Mouse (Mus musculus) heart, embryonic 14.5 days (tissue): ENCODE results near the gene Avpi1. TPM values are rescaled to one million over a fixed set of nuclear protein-coding genes. Genes with fewer than 3 reads are reported as not detected.

Experiments used
- ATAC-seq: fragments of 200-750 bp; cut with Nextera tagmentation; 2 replicates; pipeline ENCODE4 v1.8.0; 2017; ENCODE audit warnings: low read depth, moderate TSS enrichment; ENCODE audit not compliant: insufficient number of reproducible peaks, insufficient read depth, low FRiP score
- H3K27ac ChIP-seq, 2 experiments: fragments of 200-500 bp in 1 of 2; fragments of 300-500 bp in 1 of 2; sonication (generic) in 1 of 2; replicated peaks in 1 of 2; 2 replicates each; pipeline ENCODE4 v1.5.1; 2012 to 2014; ENCODE audit warnings: low read depth in 2 of 2, low read length in 2 of 2, control low read depth in 1 of 2, mild to moderate bottlenecking in 1 of 2, mixed read lengths in 1 of 2; ENCODE audit not compliant: control insufficient read depth in 1 of 2, insufficient read depth in 1 of 2
- H3K27me3 ChIP-seq: fragments of 300-500 bp; sonication (generic); 2 replicates; pipeline ENCODE4 v1.6.1; 2014; ENCODE audit warnings: mild to moderate bottlenecking, low read length, control low read depth; ENCODE audit not compliant: control insufficient read depth, insufficient read depth
- H3K36me3 ChIP-seq: fragments of 300-500 bp; sonication (generic); 2 replicates; pipeline ENCODE4 v1.6.1; 2014; ENCODE audit warnings: mild to moderate bottlenecking, control low read depth, low read length, mixed read lengths; ENCODE audit not compliant: control insufficient read depth, insufficient read depth
- H3K4me1 ChIP-seq, 2 experiments: fragments of 200-500 bp in 1 of 2; fragments of 300-500 bp in 1 of 2; sonication (generic) in 1 of 2; 2 replicates each; pipeline ENCODE4 v1.6.1; 2012 to 2014; ENCODE audit warnings: low read length in 2 of 2, control low read depth in 1 of 2, mixed read lengths in 1 of 2; ENCODE audit not compliant: control insufficient read depth in 2 of 2, insufficient read depth in 2 of 2
- H3K4me2 ChIP-seq: fragments of 300-500 bp; sonication (generic); 2 replicates; pipeline ENCODE4 v1.6.1; 2014; ENCODE audit warnings: mild to moderate bottlenecking, low read length
- H3K4me3 ChIP-seq, 2 experiments: fragments of 200-500 bp in 1 of 2; fragments of 300-500 bp in 1 of 2; sonication (generic) in 1 of 2; 2 replicates each; pipeline ENCODE4 v1.5.1; 2012 to 2014; ENCODE audit warnings: low read length in 2 of 2, mild to moderate bottlenecking in 2 of 2, control low read depth in 1 of 2, low read depth in 1 of 2, moderate library complexity in 1 of 2; ENCODE audit not compliant: control insufficient read depth in 1 of 2, insufficient read depth in 1 of 2
- H3K9ac ChIP-seq: fragments of 300-500 bp; sonication (generic); 2 replicates; pipeline ENCODE4 v1.6.1; 2014; ENCODE audit warnings: mild to moderate bottlenecking, low read length
- H3K9me3 ChIP-seq: fragments of 300-500 bp; sonication (generic); 2 replicates; pipeline ENCODE4 v1.6.1; 2016; ENCODE audit warnings: low read length, control low read depth; ENCODE audit not compliant: control insufficient read depth
- WGBS: fragments of 180-500 bp; shearing (Covaris S2); extraction: QIAGEN DNeasy Blood & Tissue Kit; methylation state at CpG from one replicate; pipeline ENCODE4 v1.1.7; 2014; 5-methylcytosine and 5-hydroxymethylcytosine counted together
- polyA plus RNA-seq: library from polyadenylated mRNA; unstranded; fragments of >200 nt; fragmentation: Nextera tagmentation; extraction: Ambion mirVana; gene quantifications from 2 replicates; pipeline ENCODE4 v1.2.1, GENCODE M21; 2014

The Avpi1 gene
- polyA plus RNA-seq, 1 experiment from 2014 or later: 38.2 TPM

DNA sequence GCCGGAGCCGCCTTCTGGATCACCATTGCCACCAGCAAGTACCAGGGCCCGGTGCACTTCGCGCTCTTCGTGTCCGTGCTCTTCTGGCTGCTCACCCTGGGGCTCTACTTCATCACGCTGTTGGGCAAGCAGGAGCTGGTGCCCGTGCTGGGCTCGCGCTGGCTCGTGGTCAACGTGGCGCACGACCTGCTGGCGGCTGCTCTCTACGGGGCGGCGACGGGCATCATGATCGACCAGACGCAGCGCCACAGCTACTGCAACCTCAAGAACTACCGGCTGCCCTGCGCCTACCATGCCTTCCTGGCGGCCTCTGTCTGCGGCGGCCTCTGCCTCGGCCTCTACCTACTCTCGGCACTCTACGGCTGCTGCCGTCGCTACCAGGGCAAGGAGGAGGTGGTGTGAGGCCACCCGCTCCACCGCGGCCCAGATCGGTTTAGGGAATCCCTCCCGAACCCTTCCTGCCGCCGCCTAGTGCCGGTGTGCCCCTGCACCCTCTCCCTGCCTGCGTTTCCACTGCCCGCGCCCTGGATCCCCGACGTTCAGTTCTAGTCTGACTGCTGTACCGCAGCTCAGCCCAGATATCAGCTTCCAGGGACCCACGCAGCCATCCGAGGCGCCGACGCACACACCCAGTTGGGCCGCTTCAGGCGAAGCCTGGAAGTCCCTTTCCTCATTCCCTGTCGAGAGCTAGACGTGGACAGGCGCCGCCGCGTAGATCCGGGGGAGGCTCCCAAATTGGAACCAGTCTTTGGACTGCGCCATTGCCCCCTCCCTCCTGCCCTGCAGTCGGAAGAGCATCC lies 19.1 kb upstream of the Avpi1 start:
- H3K36me3 ChIP-seq: peaks cover 17% of the 10 kb centered on the region
- H3K9ac ChIP-seq: peak overlapping the region; percentile 94
- peak overlapping the region; percentile 84 to 92 for H3K27ac ChIP-seq
- no peaks in the 10 kb centered on the region for H3K27me3 ChIP-seq
- WGBS: under 1% methylated on average over 63 of the region's 63 CpGs
- H3K9me3 ChIP-seq: no peaks in the 10 kb centered on the region
- H3K4me2 ChIP-seq: peak overlapping the region; percentile 96
- peak; percentile 37 for ATAC-seq
- H3K4me3 ChIP-seq: peak overlapping the region; percentile 75 to 80
- H3K4me1 ChIP-seq: peaks cover 21 to 45% of the 10 kb centered on the region in 2 experiments

DNA sequence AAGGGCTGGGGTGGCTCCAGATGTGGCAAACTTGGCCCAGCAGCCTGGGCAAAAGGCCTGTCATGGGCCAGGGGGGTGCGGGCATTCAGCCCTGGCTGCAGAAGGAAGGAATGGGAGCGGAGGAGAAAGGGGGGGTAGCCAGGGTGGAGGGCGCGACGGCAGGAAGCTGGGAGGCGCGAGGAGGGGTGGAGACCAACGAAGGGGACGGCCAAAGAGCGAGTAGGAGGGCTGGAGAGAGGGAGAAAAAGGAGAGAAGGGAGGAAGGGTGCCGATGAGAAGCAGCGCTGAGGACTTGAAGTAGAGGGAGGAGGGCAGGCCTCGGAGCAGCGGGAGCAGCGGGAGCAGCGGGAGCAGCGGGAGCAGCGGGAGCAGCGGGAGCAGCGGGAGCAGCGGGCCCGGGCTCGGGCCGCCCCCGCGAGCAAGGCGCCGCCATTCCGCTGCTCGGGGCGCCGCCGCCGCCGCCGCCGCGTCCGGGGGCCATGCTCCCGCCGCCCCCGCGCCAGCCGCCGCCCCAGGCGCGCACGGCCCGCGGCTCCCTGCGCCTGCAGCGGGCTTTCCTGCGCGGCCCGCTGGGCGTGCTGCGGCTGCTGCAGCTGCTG lies 18.4 kb upstream of the Avpi1 start, which contains the start of gene Marveld1:
TSS of gene Marveld1 (plus strand) at position 231 of the 599 bp plus-strand sequence.
- under 1% methylated on average over 48 of the region's 57 CpGs for WGBS
- peaks cover 17% of the 10 kb centered on the region for H3K36me3 ChIP-seq
- peaks cover 21 to 45% of the 10 kb centered on the region in 2 experiments for H3K4me1 ChIP-seq

DNA sequence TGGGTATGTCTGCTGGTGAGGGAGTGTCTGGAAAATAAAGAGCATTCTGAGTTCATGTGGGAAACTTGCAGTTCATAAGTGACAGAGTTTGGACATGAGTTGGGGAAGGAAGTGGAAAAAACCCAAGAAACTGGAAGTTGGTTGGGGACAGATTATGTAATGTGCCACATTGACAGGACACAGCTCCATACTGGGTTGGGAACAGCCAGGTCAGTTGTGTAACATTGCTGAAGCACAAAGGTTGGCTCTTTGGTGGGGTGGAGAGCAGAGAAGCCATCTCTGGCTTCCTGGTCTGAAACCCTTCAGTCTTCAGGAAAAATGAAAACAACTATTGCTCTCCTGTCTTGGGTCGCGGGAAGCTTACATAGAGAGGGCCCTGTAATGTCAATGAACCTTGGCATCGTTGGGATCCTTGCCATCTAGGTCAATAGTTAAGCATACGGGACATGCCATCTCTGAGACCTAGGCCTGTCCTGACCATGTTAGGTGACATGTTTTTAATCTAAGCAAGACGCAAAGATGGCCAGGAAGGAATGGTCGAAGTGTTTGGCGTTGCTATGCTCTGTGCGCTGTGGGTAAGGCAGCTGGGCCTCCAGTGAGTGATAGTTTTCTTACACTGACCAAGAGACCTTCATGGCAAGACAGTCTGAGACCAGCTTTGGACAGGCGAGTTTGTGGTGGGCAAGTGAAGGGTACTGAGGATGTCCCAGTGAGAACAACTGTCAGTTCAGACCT lies 17.6 kb upstream of the Avpi1 start:
- peaks cover 13% of the 10 kb centered on the region for H3K36me3 ChIP-seq
- no peaks in the 10 kb centered on the region for H3K9me3 ChIP-seq
- peaks cover 21 to 39% of the 10 kb centered on the region in 2 experiments for H3K4me1 ChIP-seq
- 0 out of 4 replicates have a peak overlapping the region, but pooled peaks of 1 of the 2 experiments have one; percentile 75 for H3K4me3 ChIP-seq
- H3K9ac ChIP-seq: peak overlapping the region; percentile 94
- peak overlapping the region; percentile 84 to 92; a peak in 3 of 4 replicates for H3K27ac ChIP-seq
- WGBS: 90% methylated on average over 9 of the region's 9 CpGs
- no peak for ATAC-seq
- no peaks in the 10 kb centered on the region for H3K27me3 ChIP-seq
- peak overlapping the region; percentile 96 for H3K4me2 ChIP-seq

More for the DNA sequence above, 18.4 kb upstream of the Avpi1 start, which contains the start of gene Marveld1:
- no peaks in the 10 kb centered on the region for H3K27me3 ChIP-seq
- peak within 1 kb of the TSS; percentile 96 for H3K4me2 ChIP-seq
- peak within 1 kb of the TSS; percentile 94 for H3K9ac ChIP-seq
- H3K27ac ChIP-seq: peak within 1 kb of the TSS; percentile 84 to 92
- H3K4me3 ChIP-seq: peak within 1 kb of the TSS; percentile 75 to 80
- peak; percentile 77 for ATAC-seq
- H3K9me3 ChIP-seq: no peaks in the 10 kb centered on the region

DNA sequence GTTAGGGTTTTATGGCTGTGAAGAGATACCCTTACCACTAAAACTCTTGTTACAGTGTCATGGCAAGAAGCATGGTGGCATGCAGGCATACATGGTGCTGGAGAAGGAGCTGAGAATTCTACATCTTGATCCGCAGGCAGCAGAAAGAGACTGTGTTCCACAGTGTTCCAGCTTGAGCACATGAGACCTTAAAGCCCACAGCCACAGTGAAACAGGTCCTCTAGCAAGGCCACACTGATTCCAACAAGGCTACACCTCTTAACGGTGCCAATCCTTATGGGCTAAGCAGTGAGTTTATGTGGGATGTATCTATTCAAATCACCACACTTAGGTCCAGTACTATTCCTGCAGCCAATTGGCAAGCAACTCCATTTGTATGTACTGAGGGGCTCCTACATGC lies 16.9 kb upstream of the Avpi1 start:
- no peaks in the 10 kb centered on the region for H3K27me3 ChIP-seq
- H3K36me3 ChIP-seq: peaks cover 6% of the 10 kb centered on the region
- no peak overlapping the region for H3K4me2 ChIP-seq
- H3K9me3 ChIP-seq: no peaks in the 10 kb centered on the region
- H3K9ac ChIP-seq: no peak overlapping the region
- no peak for ATAC-seq
- WGBS: 88% methylated on average over 2 of the region's 2 CpGs
- H3K4me3 ChIP-seq: no peak overlapping the region
- H3K27ac ChIP-seq: no peak overlapping the region
- H3K4me1 ChIP-seq: peaks cover 21 to 33% of the 10 kb centered on the region in 2 experiments

DNA sequence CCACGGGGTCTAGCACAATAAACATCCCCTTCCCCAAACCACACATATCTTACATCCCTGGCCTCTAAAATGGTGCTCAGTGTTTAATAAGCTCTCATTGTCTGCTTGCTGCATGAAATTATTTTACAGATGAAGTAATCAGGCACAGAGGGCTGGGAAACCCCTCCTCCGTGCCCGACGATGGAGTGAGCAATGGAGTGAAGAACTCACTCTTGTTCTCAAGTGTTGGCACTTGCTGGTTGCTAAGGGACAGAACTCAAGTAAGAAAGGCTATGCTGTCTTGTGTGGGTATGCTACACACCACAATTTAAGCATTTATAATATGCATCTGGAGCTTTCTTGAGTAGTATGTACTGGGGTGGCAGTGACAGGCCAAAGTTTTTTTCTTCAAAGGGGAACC lies 16.4 kb upstream of the Avpi1 start:
- no peak overlapping the region for H3K4me2 ChIP-seq
- no peak overlapping the region for H3K27ac ChIP-seq
- no peak for ATAC-seq

DNA sequence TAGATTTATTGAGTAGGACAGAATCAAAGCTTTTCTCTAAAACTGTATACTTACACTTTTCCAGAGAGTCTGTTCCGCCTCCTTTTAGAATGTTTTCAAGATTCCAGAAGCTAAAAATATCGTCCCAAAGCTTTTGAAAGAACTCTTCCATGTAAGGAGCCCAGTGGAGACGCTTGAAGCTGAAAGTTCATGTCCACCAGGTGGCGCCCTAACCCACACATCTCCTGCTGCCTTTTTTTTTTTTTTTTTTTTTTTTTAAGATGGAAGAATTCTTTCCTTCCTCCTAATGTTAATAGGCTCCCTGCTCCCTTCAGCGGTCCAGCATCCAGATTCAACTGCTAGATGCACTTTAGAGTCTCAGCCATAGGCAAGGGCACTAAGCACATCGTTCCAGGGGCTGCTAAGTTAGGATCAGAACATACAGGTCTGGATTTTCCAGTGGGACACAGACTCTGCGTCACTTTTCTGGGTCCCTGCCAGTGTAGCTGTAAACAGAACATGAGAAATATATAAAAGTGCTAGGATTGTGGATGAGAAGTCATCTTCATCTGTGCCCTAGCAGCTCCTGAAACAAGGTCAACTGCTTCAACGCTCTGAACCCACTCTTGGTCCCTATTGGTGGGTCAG lies 15.8 kb upstream of the Avpi1 start:
- peak overlapping the region; percentile 28; the same call in 1 of the 2 replicates for H3K4me2 ChIP-seq
- H3K4me1 ChIP-seq: peaks cover 18 to 22% of the 10 kb centered on the region in 2 experiments
- no peaks in the 10 kb centered on the region for H3K36me3 ChIP-seq
- no peaks in the 10 kb centered on the region for H3K27me3 ChIP-seq
- H3K27ac ChIP-seq: 0 out of 4 replicates have a peak overlapping the region, but pooled peaks of 1 of the 2 experiments have one; percentile 8
- no peak overlapping the region for H3K4me3 ChIP-seq
- WGBS: 29% methylated on average over 8 of the region's 8 CpGs
- no peaks in the 10 kb centered on the region for H3K9me3 ChIP-seq
- ATAC-seq: no peak
- no peak overlapping the region for H3K9ac ChIP-seq

More for the DNA sequence above, 16.4 kb upstream of the Avpi1 start:
- no peaks in the 10 kb centered on the region for H3K9me3 ChIP-seq
- no peaks in the 10 kb centered on the region for H3K27me3 ChIP-seq
- 49% methylated on average over 4 of the region's 4 CpGs for WGBS
- 0 out of 2 replicates have a peak, but pooled peaks cover under 1% of the 10 kb centered on the region for H3K36me3 ChIP-seq
- H3K4me1 ChIP-seq: peaks cover 21 to 28% of the 10 kb centered on the region in 2 experiments
- H3K9ac ChIP-seq: no peak overlapping the region
- H3K4me3 ChIP-seq: no peak overlapping the region

DNA sequence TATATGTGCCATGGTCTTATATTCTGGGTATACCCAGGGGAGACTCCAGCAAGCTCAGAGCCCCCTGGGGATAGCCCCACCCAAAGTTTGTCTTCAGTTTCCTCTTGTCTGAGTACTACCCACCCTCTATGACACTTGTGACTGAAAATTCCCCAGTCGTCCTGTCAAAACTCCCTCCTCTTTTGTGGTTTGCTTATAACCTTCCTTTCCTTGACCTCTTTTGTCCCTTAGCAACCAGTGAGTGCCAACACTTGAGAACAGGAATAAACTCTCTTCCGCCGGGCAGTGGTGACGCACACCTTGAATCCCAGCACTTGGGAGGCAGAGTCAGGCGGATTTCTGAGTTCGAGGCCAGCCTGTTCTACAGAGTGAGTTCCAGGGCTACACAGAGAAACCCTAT lies 15.2 kb upstream of the Avpi1 start:
- 29% methylated on average over 6 of the region's 6 CpGs for WGBS
- no peaks in the 10 kb centered on the region for H3K9me3 ChIP-seq
- H3K4me2 ChIP-seq: no peak overlapping the region; the same call in 1 of the 2 replicates
- H3K9ac ChIP-seq: no peak overlapping the region
- no peak overlapping the region for H3K4me3 ChIP-seq
- H3K4me1 ChIP-seq: peaks cover 12 to 16% of the 10 kb centered on the region in 2 experiments
- no peaks in the 10 kb centered on the region for H3K36me3 ChIP-seq
- 0 out of 4 replicates have a peak overlapping the region, but pooled peaks have one; percentile 5 to 8 for H3K27ac ChIP-seq
- no peak for ATAC-seq
- H3K27me3 ChIP-seq: no peaks in the 10 kb centered on the region
